Mouse (Mus musculus) forebrain, embryonic 16.5 days (tissue): Measurements from ENCODE around the gene Slfn3. TPM values are rescaled to one million over a fixed set of nuclear protein-coding genes. Genes with fewer than 3 reads are reported as not detected.
"Not testable (repeated sequence)": the region's sequence is repeated elsewhere in the genome, so short reads cannot be mapped to it uniquely, and the experiment has no call there.

Experiments
- ATAC-seq: fragments of 200-750 bp; cut with Nextera tagmentation; 2 replicates; pipeline ENCODE4 v1.8.0; 2017; ENCODE audit warnings: mild to moderate bottlenecking, moderate library complexity
- H3K27ac ChIP-seq: fragments of 300-500 bp; sonication (generic); 2 replicates; pipeline ENCODE4 v1.5.1; 2014; ENCODE audit warnings: low read length, control low read depth
- H3K27me3 ChIP-seq: fragments of 300-500 bp; sonication (generic); replicated peaks from 2 replicates; pipeline ENCODE4 v1.6.1; 2014; ENCODE audit warnings: low read length; ENCODE audit not compliant: control insufficient read depth, insufficient read depth
- H3K36me3 ChIP-seq: fragments of 300-500 bp; sonication (generic); 2 replicates; pipeline ENCODE4 v1.6.1; 2014; ENCODE audit not compliant: control insufficient read depth, insufficient read depth
- H3K4me1 ChIP-seq: fragments of 300-500 bp; sonication (generic); replicated peaks from 2 replicates; pipeline ENCODE4 v1.6.1; 2014; ENCODE audit warnings: low read length; ENCODE audit not compliant: control insufficient read depth, insufficient read depth
- H3K4me2 ChIP-seq: fragments of 300-500 bp; sonication (generic); 2 replicates; pipeline ENCODE4 v1.6.1; 2014; ENCODE audit warnings: mild to moderate bottlenecking, low read length, control low read depth
- H3K4me3 ChIP-seq: fragments of 300-500 bp; sonication (generic); replicated peaks from 2 replicates; pipeline ENCODE4 v1.5.1; 2014; ENCODE audit warnings: mild to moderate bottlenecking, low read length, control low read depth
- H3K9ac ChIP-seq: fragments of 300-500 bp; sonication (generic); replicated peaks from 2 replicates; pipeline ENCODE4 v1.6.1; 2014; ENCODE audit warnings: low read depth, low read length, control low read depth
- H3K9me3 ChIP-seq: fragments of 300-500 bp; sonication (generic); 2 replicates; pipeline ENCODE4 v1.6.1; 2016; ENCODE audit warnings: low read length; ENCODE audit not compliant: control insufficient read depth
- WGBS: fragments of 180-500 bp; shearing (Covaris S2); extraction: QIAGEN DNeasy Blood & Tissue Kit; methylation state at CpG from one replicate; pipeline ENCODE4 v1.1.7; 2014; 5-methylcytosine and 5-hydroxymethylcytosine counted together
- polyA plus RNA-seq: library from polyadenylated mRNA; unstranded; fragments of >200 nt; fragmentation: Nextera tagmentation; extraction: Ambion mirVana; gene quantifications from 2 replicates; pipeline ENCODE4 v1.2.1, GENCODE M21; 2015

Gene Slfn3
- polyA plus RNA-seq = 0.15 and 0.26 TPM in 2 replicates

DNA sequence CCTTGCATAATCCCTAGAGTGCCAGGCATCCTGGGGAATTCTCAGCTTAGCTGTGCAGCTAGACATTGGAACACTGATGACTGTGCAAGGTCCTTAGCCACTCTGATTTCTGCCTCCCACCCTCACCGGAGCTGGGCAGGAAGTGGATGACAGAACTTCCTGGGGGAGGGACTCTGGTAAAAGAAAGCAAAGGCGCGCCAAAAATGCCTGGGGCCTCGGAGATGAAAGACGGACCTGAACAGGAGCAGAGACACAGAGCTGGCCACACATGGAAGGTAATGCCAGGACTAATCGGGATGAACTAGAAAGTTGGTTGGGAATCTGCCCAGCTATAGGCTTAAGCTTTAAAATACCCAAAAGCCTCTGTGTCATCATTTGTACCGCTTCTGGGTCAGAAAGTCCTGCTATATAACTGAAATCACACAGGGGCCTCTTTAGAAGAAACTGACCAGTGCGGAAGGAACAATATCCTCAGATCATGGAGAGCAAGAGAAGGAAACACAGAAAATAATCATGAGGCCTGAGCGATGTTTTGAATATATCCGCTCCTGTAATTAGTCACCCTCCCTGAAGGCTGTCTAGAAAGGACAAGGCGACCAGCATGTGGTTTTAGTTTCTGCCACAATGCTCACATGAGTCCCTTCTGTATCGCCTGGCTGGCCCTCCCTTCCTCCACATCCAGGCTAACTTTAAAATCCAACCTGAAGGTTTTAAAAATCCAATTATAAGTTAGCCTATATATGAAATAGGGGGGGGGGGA, at the start of gene Slfn3:
TSS of gene Slfn3 (plus strand) at position 197 of the 760 bp plus-strand sequence.
- 79% methylated on average over 12 of the region's 12 CpGs for WGBS
- Histone ChIP-seq H3K36me3 (no peaks in the 10 kb centered on the region), H3K27me3 (no peaks in the 10 kb centered on the region), H3K9ac (no peak within 1 kb of the TSS), H3K9me3 (no peaks in the 10 kb centered on the region), H3K4me2 (no peak within 1 kb of the TSS), H3K4me3 (no peak within 1 kb of the TSS), H3K4me1 (no peaks in the 10 kb centered on the region), H3K27ac (no peak within 1 kb of the TSS)
- ATAC-seq = no peak

DNA sequence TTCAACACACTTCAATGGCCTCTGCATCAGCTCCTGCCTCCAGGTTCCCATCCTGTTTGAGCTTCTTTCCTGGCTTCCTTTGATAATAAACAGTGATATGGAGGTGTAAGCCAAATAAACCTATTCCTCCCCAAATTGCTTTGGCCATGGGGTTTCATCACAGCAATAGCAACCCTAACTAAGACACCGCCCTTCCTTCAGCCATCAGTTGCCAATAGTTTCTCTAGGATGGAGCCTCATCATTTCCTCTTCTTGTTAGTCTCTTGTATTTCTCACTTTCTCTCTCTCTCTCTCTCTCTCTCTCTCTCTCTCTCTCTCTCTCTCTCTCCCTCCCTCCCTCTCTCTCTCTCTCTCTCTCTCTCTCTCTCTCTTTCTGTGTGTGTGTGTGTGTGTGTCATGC, 42.2 kb upstream of the Slfn3 start:
- H3K27me3 ChIP-seq, H3K9me3 ChIP-seq, H3K4me3 ChIP-seq, H3K4me1 ChIP-seq, H3K9ac ChIP-seq, H3K4me2 ChIP-seq, H3K36me3 ChIP-seq, ATAC-seq, H3K27ac ChIP-seq: not testable (repeated sequence)
- no CpG with 5 or more reads among the region's 1 CpGs for WGBS

DNA sequence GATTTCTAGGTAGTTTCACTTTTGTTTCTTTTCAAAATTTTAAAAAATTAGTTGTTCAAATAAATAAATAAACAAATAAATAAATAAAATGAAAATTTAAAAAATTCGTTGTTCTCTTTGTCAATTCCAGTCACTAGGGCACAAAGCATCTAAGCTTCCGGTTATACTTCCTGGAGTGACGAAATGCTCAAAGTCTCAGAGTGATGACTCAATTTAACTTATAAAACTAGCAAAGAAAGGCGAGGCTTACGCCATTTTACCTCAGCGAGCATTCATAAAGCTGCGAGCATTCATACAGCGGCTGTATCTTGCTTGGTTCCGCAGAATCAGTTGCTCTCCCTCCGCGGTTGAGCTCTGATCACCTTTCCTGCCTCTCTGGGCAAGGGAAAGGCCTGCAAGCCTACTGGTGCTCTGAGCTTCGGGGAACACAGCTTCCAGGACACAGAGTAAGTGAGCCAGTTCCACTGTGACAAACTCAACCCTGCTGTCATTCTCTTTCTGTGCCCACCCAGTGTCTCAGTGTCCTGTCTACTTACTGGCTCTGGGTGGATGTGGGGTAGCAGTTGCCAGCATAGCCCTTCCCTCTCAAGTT, 16.1 kb upstream of the Slfn3 start, which contains the start of gene Slfn4:
TSS of gene Slfn4 (plus strand) at position 239 of the 592 bp plus-strand sequence.
- no peaks in the 10 kb centered on the region for H3K36me3 ChIP-seq
- 87% methylated on average over 12 of the region's 12 CpGs for WGBS
- no peak within 1 kb of the TSS for H3K4me2 ChIP-seq
- H3K9me3 ChIP-seq = no peaks in the 10 kb centered on the region
- H3K27me3 ChIP-seq = no peaks in the 10 kb centered on the region
- H3K4me3 ChIP-seq = no peak within 1 kb of the TSS
- no peak within 1 kb of the TSS for H3K27ac ChIP-seq
- H3K4me1 ChIP-seq = no peaks in the 10 kb centered on the region
- ATAC-seq = no peak
- H3K9ac ChIP-seq = no peak within 1 kb of the TSS

DNA sequence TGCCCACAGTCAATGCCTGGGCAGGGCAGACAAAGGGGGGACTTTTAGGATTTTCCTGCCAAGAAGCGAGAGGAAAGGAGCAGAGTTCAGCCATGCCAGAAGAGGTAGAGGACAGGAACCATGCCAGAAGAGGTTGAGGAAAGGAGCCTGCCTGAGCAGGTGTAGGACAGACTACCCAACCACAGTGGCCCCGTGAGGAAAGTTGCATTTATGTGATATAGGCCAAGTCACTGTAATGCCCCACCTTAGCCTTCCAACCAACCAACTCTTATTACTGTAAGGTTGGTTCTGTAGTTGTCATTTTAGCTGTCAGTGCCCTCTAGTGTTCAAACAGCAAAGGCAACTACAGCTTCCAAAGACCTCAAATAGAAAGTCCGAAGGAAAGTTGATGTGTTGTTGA, 871 bp downstream of the Slfn3 start:
- WGBS = 61% methylated on average over 3 of the region's 3 CpGs

DNA sequence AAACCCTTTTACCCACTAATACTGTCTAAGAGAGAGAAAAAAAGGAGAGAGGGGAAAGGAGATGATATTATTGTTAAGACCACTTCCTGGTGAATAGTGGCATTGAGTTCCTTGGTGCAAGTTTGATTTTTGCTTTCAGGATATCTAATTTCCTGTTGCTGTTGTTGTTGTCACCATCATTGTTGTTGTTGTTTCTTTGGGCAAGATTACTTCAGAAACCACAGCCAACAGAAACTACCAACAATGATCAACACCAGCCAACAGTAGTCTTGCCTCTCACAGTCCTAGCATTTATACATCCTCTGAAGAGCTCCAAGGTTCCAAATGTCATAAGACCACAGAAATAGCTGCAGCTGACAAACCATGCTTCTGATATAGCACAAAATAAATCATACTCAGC, 13.9 kb downstream of the Slfn3 start:
- no peak overlapping the region for H3K4me2 ChIP-seq
- no peak overlapping the region for H3K9ac ChIP-seq
- H3K4me1 ChIP-seq = no peaks in the 10 kb centered on the region
- H3K36me3 ChIP-seq = no peaks in the 10 kb centered on the region
- no peaks in the 10 kb centered on the region for H3K9me3 ChIP-seq
- ATAC-seq = no peak
- H3K4me3 ChIP-seq = no peak overlapping the region
- no peak overlapping the region for H3K27ac ChIP-seq
- H3K27me3 ChIP-seq = no peaks in the 10 kb centered on the region

More for the DNA sequence above, 871 bp downstream of the Slfn3 start:
- Histone ChIP-seq H3K4me3 (no peak overlapping the region), H3K27ac (no peak overlapping the region), H3K4me1 (no peaks in the 10 kb centered on the region), H3K4me2 (no peak overlapping the region), H3K27me3 (no peaks in the 10 kb centered on the region), H3K9ac (no peak overlapping the region), H3K36me3 (no peaks in the 10 kb centered on the region), H3K9me3 (no peaks in the 10 kb centered on the region)
- ATAC-seq = no peak

DNA sequence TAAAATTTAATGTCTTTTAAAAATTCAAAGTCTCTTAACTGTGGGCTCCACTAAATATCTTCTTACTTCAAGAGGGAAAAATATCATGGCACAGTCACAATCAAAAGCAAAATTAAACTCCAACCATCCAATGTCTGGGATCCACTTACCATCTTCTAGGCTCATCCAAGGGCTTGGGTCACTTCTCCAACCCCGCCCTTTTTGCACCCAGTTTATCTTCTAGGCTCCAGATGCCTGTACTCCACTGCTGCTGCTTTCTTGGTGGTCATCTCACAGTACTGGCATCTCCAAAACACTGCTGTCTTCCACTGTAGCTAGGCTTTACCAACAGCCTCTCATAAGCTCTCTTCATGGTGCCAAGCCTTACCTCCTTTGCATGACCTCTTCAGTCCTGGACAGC, 25.0 kb downstream of the Slfn3 start:
- no peaks in the 10 kb centered on the region for H3K27me3 ChIP-seq

DNA sequence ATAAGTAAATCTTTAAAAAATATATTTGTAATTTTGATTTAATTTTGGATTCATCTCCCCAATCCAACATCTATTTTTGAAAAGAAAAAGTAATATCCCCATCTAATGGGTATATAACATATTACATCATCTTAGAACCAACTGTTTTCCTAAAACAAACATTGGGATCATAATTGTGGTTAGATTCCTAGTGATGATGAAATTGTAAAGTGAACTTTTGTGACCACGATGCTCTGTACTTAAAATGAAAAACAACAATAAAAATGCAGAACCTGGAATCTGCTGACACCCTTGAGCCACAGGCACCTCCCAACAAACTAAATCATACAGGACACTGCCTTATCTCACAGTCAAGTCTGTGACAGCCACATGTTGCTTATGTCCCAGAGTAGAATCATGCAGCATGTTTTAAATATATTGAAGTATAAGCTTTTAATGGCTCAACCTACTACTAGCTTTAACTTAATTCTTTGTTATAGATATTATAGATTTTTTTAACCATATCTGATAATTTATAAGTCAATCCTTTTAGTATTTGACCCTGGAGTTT, 30.3 kb downstream of the Slfn3 start:
- Histone ChIP-seq H3K4me1 (no peaks in the 10 kb centered on the region), H3K27me3 (no peaks in the 10 kb centered on the region), H3K9ac (no peak overlapping the region), H3K36me3 (no peaks in the 10 kb centered on the region), H3K27ac (no peak overlapping the region), H3K4me2 (no peak overlapping the region), H3K9me3 (no peaks in the 10 kb centered on the region), H3K4me3 (no peak overlapping the region)
- WGBS = 93% methylated on average over 1 of the region's 1 CpGs
- ATAC-seq = no peak

More for the DNA sequence above, 25.0 kb downstream of the Slfn3 start:
- WGBS = 72% methylated on average over 1 of the region's 1 CpGs
- Histone ChIP-seq H3K4me3 (no peak overlapping the region), H3K9me3 (no peaks in the 10 kb centered on the region), H3K4me2 (no peak overlapping the region), H3K9ac (no peak overlapping the region), H3K36me3 (no peaks in the 10 kb centered on the region), H3K4me1 (no peaks in the 10 kb centered on the region), H3K27ac (no peak overlapping the region)
- ATAC-seq = no peak

DNA sequence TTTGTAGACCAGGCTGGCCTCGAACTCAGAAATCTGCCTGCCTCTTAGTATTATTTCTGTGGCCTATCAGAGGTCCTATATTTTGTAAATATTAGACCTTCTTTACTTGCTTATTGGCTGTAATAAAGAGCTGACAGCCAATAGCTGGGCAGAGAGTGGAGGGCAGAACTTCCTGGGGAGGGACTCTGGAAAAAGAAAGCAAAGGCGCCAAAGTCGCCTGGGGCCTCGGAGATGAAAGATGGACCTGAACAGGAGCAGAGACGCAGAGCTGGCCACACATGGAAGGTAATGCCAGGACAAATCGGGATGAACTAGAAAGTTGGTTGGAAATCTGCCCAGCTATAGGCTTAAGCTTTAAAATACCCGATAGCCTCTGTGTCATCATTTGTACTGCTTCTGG, 32.2 kb downstream of the Slfn3 start:
- Histone ChIP-seq H3K4me1 (no peaks in the 10 kb centered on the region), H3K4me2 (no peak overlapping the region), H3K36me3 (no peaks in the 10 kb centered on the region), H3K4me3 (no peak overlapping the region), H3K9me3 (no peaks in the 10 kb centered on the region), H3K27me3 (no peaks in the 10 kb centered on the region), H3K9ac (no peak overlapping the region), H3K27ac (no peak overlapping the region)
- WGBS = 84% methylated on average over 7 of the region's 7 CpGs
- no peak for ATAC-seq

DNA sequence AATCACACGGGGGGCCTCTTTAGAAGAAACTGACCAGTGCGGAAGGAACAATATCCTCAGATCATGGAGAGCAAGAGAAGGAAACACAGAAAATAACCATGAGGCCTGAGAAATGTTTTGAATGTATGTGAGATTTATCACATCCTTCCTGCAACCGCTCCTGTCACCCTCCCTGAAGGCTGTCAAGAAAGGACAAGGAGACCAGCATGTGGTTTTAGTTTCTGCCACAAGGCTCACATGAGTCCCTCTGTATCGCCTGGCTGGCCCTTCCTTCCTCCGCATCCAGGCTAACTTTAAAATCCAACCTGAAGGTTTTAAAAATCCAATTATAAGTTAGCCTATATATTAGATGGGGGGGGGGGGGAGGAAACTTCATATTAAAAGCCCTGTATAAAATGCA, 32.7 kb downstream of the Slfn3 start:
- not testable (repeated sequence) for H3K27ac ChIP-seq, H3K4me3 ChIP-seq, H3K9me3 ChIP-seq, H3K36me3 ChIP-seq, ATAC-seq, H3K4me1 ChIP-seq, H3K27me3 ChIP-seq, H3K9ac ChIP-seq, H3K4me2 ChIP-seq
- WGBS = 88% methylated on average over 5 of the region's 5 CpGs
